Mouse (Mus musculus) midbrain, embryonic 16.5 days (tissue): Measurements from ENCODE around the gene Hoxd12. TPM values are rescaled to one million over a fixed set of nuclear protein-coding genes. Genes with fewer than 3 reads are reported as not detected.

Experiments used
- ATAC-seq: fragments of 200-750 bp; cut with Nextera tagmentation; 2 replicates; pipeline ENCODE4 v1.8.0; 2017; ENCODE audit warnings: moderate TSS enrichment
- H3K27ac ChIP-seq: fragments of 300-500 bp; sonication (generic); 2 replicates; pipeline ENCODE4 v1.5.1; 2014; ENCODE audit warnings: mild to moderate bottlenecking, low read length, mixed read lengths
- H3K27me3 ChIP-seq: fragments of 300-500 bp; sonication (generic); 2 replicates; pipeline ENCODE4 v1.6.1; 2014; ENCODE audit warnings: low read depth, low read length, mixed read lengths; ENCODE audit not compliant: control insufficient read depth, insufficient read depth
- H3K36me3 ChIP-seq: fragments of 300-500 bp; sonication (generic); 2 replicates; pipeline ENCODE4 v1.6.1; 2014; ENCODE audit warnings: mild to moderate bottlenecking, low read length, moderate library complexity, mixed read lengths; ENCODE audit not compliant: control insufficient read depth, insufficient read depth
- H3K4me1 ChIP-seq: fragments of 300-500 bp; sonication (generic); 2 replicates; pipeline ENCODE4 v1.6.1; 2014; ENCODE audit warnings: mild to moderate bottlenecking, low read length, mixed read lengths; ENCODE audit not compliant: control insufficient read depth, insufficient read depth
- H3K4me2 ChIP-seq: fragments of 300-500 bp; sonication (generic); 2 replicates; pipeline ENCODE4 v1.6.1; 2014; ENCODE audit warnings: mild to moderate bottlenecking, low read length, mixed read lengths
- H3K4me3 ChIP-seq: fragments of 300-500 bp; sonication (generic); 2 replicates; pipeline ENCODE4 v1.5.1; 2014; ENCODE audit warnings: low read depth, mild to moderate bottlenecking, low read length, moderate library complexity, mixed read lengths
- H3K9ac ChIP-seq: fragments of 300-500 bp; sonication (generic); 2 replicates; pipeline ENCODE4 v1.6.1; 2014; ENCODE audit warnings: low read depth, low read length, mixed read lengths
- H3K9me3 ChIP-seq: fragments of 300-500 bp; sonication (generic); replicated peaks from 2 replicates; pipeline ENCODE4 v1.6.1; 2014; ENCODE audit warnings: mild to moderate bottlenecking, low read length, mixed read lengths; ENCODE audit not compliant: control insufficient read depth, poor library complexity, severe bottlenecking
- WGBS: fragments of 180-500 bp; shearing (Covaris S2); extraction: QIAGEN DNeasy Blood & Tissue Kit; methylation state at CpG from one replicate; pipeline ENCODE4 v1.1.7; 2014; 5-methylcytosine and 5-hydroxymethylcytosine counted together
- polyA plus RNA-seq: library from polyadenylated mRNA; unstranded; fragments of >200 nt; fragmentation: Nextera tagmentation; extraction: Ambion mirVana; gene quantifications from 2 replicates; pipeline ENCODE4 v1.2.1, GENCODE M21; 2015

Gene Hoxd12
- polyA plus RNA-seq: not detected in 2 replicates

DNA sequence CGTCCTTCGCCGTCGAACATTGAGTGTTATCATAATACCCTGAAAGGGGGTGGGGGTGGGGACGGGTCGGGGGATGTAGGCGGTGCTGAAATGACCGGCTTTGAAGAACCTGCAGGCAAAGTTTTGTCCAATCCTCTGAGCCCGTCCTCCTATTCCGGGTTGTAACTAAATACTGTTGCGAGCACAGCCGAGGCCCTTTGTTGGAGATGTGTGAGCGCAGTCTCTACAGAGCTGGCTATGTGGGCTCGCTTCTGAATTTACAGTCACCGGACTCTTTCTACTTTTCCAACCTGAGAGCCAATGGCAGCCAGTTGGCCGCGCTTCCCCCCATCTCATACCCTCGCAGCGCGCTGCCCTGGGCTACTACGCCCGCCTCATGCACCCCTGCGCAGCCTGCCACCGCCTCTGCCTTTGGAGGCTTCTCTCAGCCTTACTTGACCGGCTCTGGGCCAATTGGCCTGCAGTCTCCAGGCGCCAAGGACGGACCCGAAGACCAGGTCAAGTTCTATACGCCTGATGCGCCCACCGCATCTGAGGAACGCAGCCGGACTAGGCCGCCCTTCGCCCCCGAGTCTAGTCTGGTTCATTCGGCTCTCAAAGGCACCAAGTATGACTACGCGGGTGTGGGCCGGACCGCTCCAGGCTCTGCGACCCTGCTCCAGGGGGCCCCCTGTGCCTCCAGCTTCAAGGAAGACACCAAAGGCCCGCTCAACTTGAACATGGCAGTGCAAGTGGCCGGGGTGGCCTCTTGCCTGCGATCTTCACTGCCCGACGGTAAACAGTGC lies at the start of gene Hoxd12:
Gene Hoxd12, plus strand, starts transcription at position 133 of the 785 bp plus-strand sequence.
- WGBS: 3% methylated on average over 47 of the region's 47 CpGs
- no peaks in the 10 kb centered on the region for H3K36me3 ChIP-seq
- H3K4me2 ChIP-seq: no peak within 1 kb of the TSS
- no peaks in the 10 kb centered on the region for H3K9me3 ChIP-seq
- peaks cover 3% of the 10 kb centered on the region; the same call in 1 of the 2 replicates for H3K4me1 ChIP-seq
- H3K27me3 ChIP-seq: peaks cover 93% of the 10 kb centered on the region
- ATAC-seq: no peak
- H3K9ac ChIP-seq: no peak within 1 kb of the TSS
- no peak within 1 kb of the TSS for H3K27ac ChIP-seq
- no peak within 1 kb of the TSS for H3K4me3 ChIP-seq

DNA sequence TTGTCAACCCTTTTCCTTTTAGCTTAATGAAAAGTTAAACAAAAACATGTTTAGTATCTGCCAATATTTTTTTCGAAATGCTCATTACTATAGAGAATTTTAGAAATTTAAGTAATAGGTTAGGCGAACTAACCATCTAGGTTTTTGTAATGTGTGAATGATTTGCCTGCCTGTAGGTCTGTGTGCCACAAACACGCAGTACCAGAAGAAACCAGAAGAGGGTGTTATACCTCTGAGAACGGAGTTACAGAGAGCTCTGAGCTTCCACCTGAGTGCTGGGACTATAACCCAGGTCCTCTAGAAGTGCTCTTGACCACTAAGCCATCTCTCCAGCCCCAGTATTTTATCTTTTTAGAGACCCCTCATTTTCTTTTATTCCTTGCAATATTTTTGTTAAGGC lies 39.4 kb upstream of the Hoxd12 start:
- Histone ChIP-seq H3K4me2 (no peak overlapping the region), H3K36me3 (no peaks in the 10 kb centered on the region), H3K27ac (no peak overlapping the region), H3K27me3 (peaks cover 5% of the 10 kb centered on the region; the same call in 1 of the 2 replicates), H3K9ac (no peak overlapping the region), H3K4me3 (no peak overlapping the region), H3K9me3 (no peaks in the 10 kb centered on the region), H3K4me1 (no peaks in the 10 kb centered on the region)
- no peak for ATAC-seq
- WGBS: 76% methylated on average over 4 of the region's 4 CpGs

GRCm38 (mm10) chr2:74642431-74642830 lies 32.4 kb upstream of the Hoxd12 start:
- Histone ChIP-seq H3K9ac (no peak overlapping the region), H3K27me3 (peaks cover 46% of the 10 kb centered on the region), H3K4me2 (no peak overlapping the region), H3K36me3 (no peaks in the 10 kb centered on the region), H3K4me3 (no peak overlapping the region), H3K27ac (no peak overlapping the region), H3K9me3 (no peaks in the 10 kb centered on the region), H3K4me1 (no peaks in the 10 kb centered on the region)
- no peak for ATAC-seq
- 66% methylated on average over 5 of the region's 5 CpGs for WGBS

- Histone ChIP-seq H3K4me3 (no peak overlapping the region), H3K4me2 (no peak overlapping the region), H3K4me1 (no peaks in the 10 kb centered on the region), H3K36me3 (no peaks in the 10 kb centered on the region), H3K27me3 (peaks cover 63% of the 10 kb centered on the region), H3K9me3 (no peaks in the 10 kb centered on the region), H3K9ac (no peak overlapping the region), H3K27ac (no peak overlapping the region)
- WGBS: 88% methylated on average over 3 of the region's 3 CpGs
- ATAC-seq: no peak
Measured at GRCm38 (mm10) chr2:74645631-74646030, 29.2 kb upstream of the Hoxd12 start.

DNA sequence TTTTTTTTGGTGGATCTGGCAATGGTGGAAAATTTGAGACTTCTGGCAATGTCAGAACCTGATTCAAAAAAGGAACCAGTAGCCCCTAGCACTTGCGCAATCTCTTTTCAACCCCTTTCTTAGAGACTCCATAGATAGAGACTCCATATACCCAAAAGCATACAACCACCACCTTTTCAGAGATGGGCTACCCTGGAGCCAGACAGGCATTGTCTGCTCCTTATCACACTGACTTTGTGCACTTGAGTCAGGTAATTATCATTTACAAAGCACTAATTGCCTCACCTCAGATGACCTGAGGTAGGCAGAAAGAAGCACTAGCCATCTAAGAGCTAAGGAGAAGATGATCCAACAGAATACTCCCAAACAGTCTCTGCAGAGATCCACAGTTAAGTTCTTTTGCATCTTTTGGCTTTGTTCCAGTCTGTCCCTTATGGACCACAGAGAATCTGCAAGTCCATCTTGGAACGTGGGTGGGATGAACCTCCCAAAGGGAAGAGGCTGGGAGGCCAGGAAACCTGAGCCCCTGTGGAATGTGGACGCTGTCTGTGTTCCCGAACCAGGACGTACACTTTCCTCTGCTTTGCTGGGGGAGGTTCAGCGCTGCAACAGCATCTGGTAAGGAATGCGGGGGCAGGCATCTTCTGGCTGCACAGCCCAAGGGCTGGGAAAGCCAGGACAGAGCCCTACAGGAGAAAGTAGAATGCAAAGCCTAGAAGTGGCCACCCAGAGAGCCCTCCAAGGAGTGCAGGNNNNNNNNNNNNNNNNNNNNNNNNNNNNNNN lies 27.5 kb upstream of the Hoxd12 start:
- ATAC-seq: no peak
- H3K4me2 ChIP-seq: no peak overlapping the region
- H3K27me3 ChIP-seq: peaks cover 72% of the 10 kb centered on the region
- 16% methylated on average over 7 of the region's 7 CpGs for WGBS
- H3K36me3 ChIP-seq: no peaks in the 10 kb centered on the region
- no peaks in the 10 kb centered on the region for H3K9me3 ChIP-seq
- H3K27ac ChIP-seq: no peak overlapping the region
- H3K4me3 ChIP-seq: no peak overlapping the region
- H3K4me1 ChIP-seq: no peaks in the 10 kb centered on the region
- H3K9ac ChIP-seq: no peak overlapping the region

DNA sequence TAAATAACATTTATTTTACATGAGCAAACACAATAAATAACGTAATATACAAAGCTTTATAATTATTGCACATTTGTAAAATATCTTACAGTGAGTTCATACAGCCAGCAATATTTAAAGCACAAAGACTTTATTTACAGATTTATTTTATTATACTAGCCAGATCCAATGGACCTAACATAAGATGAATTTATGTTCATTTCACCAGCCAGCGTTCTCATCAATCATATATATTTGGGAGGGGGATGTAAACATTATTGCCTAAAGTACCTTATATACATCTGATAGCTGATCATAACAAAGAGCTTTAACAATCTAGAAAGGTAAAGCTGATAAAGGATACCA lies 21.8 kb upstream of the Hoxd12 start:
- Histone ChIP-seq H3K9ac (no peak overlapping the region), H3K9me3 (no peaks in the 10 kb centered on the region), H3K4me2 (no peak overlapping the region), H3K27ac (no peak overlapping the region), H3K4me3 (no peak overlapping the region), H3K27me3 (peaks cover 52% of the 10 kb centered on the region), H3K36me3 (no peaks in the 10 kb centered on the region), H3K4me1 (peaks cover 6% of the 10 kb centered on the region)
- 37% methylated on average over 2 of the region's 2 CpGs for WGBS
- no peak for ATAC-seq

- H3K9ac ChIP-seq: no peak overlapping the region
- peaks cover 6% of the 10 kb centered on the region for H3K4me1 ChIP-seq
- H3K27ac ChIP-seq: no peak overlapping the region
- H3K9me3 ChIP-seq: no peaks in the 10 kb centered on the region
- no peak overlapping the region for H3K4me2 ChIP-seq
- no peaks in the 10 kb centered on the region for H3K36me3 ChIP-seq
- no peak overlapping the region for H3K4me3 ChIP-seq
- no peak for ATAC-seq
- WGBS: 10% methylated on average over 17 of the region's 17 CpGs
- peaks cover 47% of the 10 kb centered on the region for H3K27me3 ChIP-seq
Measured at GRCm38 (mm10) chr2:74653781-74654535, 20.9 kb upstream of the Hoxd12 start.

DNA sequence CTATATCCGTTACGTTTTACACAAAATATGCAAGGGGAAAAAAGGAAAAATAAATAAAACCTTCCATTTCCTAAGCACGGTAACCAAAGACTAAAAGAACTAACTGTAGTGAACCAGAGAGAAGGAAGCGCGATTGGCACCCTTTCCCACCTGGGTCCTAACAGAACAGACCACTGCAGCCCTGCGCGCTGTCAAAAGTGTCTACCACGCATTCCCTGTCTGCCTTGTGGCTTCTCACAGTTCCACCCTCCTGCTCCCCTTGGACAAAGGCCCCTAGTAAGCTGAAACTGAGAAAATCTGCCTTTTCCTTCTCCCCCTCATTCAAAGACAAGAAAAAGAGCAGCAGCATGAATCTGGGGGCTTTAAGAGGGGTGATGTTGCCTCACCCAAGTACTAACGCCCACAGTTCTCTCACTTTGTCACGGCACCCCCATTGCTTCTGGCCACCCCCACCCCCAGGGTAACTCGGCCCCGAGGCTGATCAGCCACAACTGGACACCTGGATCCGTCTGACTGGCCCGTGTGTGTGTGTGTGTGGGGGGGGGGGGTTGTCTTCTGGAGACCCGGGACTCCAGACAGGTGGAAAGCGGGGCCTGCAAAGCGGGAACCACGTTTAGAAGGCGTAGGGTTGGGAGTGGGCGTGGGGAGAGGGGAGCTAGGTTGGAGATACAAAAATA lies 19.9 kb upstream of the Hoxd12 start:
- H3K27ac ChIP-seq: no peak overlapping the region
- no peak overlapping the region for H3K4me2 ChIP-seq
- no peaks in the 10 kb centered on the region for H3K9me3 ChIP-seq
- ATAC-seq: no peak
- H3K4me3 ChIP-seq: no peak overlapping the region
- 2% methylated on average over 20 of the region's 20 CpGs for WGBS
- peaks cover 6% of the 10 kb centered on the region for H3K4me1 ChIP-seq
- H3K27me3 ChIP-seq: peaks cover 43% of the 10 kb centered on the region
- no peak overlapping the region for H3K9ac ChIP-seq
- no peaks in the 10 kb centered on the region for H3K36me3 ChIP-seq
